8 mouse cellular contexts compared by ENCODE assay signal in the genomic region with DNA sequence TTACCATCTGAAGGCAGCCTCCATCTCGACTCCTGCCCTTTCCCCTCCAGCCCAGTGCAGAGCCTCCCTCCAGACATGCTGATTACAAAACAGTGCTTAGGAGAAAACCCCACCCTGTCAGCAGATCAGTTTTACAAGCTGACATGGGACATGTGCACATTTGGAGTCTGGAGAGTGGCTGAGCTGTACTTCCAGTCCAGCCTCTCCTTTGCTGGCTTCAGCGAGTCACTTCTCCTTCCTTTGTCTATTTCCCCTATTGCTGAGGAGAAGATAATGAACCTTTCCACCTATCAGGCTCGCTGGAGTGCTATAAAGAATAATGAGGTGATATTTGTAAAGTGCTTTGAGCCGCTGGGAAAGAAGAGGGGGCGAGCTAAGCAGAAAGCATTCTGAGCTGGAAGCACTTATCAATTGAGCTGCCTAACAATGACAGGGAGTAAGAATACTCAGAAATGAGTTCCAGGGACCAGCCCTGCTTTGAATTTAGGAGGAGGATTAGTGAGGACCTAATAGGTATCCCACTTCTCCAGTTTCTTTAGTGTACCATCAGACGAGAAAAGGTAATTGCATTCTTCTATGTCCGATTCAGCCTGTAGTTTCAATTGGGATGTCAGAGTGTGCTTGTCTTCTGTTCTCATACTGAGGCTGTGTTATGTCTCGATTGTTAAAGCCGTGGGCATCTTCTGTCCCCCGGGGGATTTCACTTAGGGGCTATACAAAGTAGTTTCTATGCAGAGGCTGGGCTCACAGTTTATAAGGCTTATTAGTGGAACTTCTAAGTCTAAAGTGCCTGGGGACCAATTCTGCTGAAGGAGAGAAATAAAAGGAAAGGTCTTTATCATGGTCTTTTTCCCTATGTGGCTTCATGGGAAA.
A peak's percentile ranks its signal among the peaks of the same experiment; 100 is the strongest.
DNase-seq lines count a peak whose midpoint lies in the region; ATAC-seq lines count a peak whose summit lies in the region.

No protein-coding gene starts in this region.

- peak; percentile 16 to 18 for DNase-seq in B cell, adult 2 months
- DNase-seq in adipocyte (ENCODE audit: low spot score), result peak; percentile 73
- peak; percentile 68 to 74 for DNase-seq in lung, postnatal 4 days
- DNase-seq in spleen, postnatal 10 days (ENCODE audit: low spot score in 2 of 2), result no peak
- no peak for DNase-seq in layer of hippocampus, postnatal 10 days (ENCODE audit: low spot score in 2 of 2)

- WGBS in intestine, embryonic 15.5 days, result 27% methylated on average over 10 of the region's 10 CpGs
- 31% methylated on average over 10 of the region's 10 CpGs for WGBS in stomach, embryonic 16.5 days

- peak overlapping the region; percentile 59 for H3K27ac ChIP-seq in intestine, embryonic 15.5 days
- peak overlapping the region; percentile 80 for H3K27ac ChIP-seq in stomach, embryonic 16.5 days (ENCODE audit: low read length)

- no peak overlapping the region for H3K9ac ChIP-seq in intestine, embryonic 15.5 days
- H3K9ac ChIP-seq in stomach, embryonic 16.5 days (ENCODE audit: low read length), result peak overlapping the region; percentile 54

- ATAC-seq in granulocyte monocyte progenitor cell, adult 5-6 weeks (replicated peaks; ENCODE audit: poor library complexity, severe bottlenecking), result peak; percentile 82
- peak; percentile 92 for ATAC-seq in intestine, embryonic 15.5 days
- ATAC-seq in stomach, embryonic 16.5 days (ENCODE audit: insufficient read depth, low FRiP score), result peak; percentile 82

- H3K36me3 ChIP-seq in intestine, embryonic 15.5 days, result no peaks in the 10 kb centered on the region
- H3K36me3 ChIP-seq in stomach, embryonic 16.5 days (ENCODE audit: control insufficient read depth, insufficient read depth, low read length), result no peaks in the 10 kb centered on the region

- no peaks in the 10 kb centered on the region for H3K9me3 ChIP-seq in intestine, embryonic 15.5 days
- H3K9me3 ChIP-seq in stomach, embryonic 16.5 days (replicated peaks; ENCODE audit: control insufficient read depth, low read length), result no peaks in the 10 kb centered on the region

- peak overlapping the region; percentile 23 for H3K4me2 ChIP-seq in intestine, embryonic 15.5 days (replicated peaks)
- H3K4me2 ChIP-seq in stomach, embryonic 16.5 days (ENCODE audit: low read depth, low read length), result peak overlapping the region; percentile 16; the same call in 1 of the 2 replicates

- no peak overlapping the region for H3K4me3 ChIP-seq in intestine, embryonic 15.5 days (replicated peaks)
- no peak overlapping the region for H3K4me3 ChIP-seq in stomach, embryonic 16.5 days (replicated peaks; ENCODE audit: low read length)

- H3K4me1 ChIP-seq in intestine, embryonic 15.5 days (replicated peaks), result peaks cover 46% of the 10 kb centered on the region
- H3K4me1 ChIP-seq in stomach, embryonic 16.5 days (ENCODE audit: control insufficient read depth, insufficient read depth, low read length), result peaks cover 44% of the 10 kb centered on the region

- H3K27me3 ChIP-seq in intestine, embryonic 15.5 days (replicated peaks), result no peaks in the 10 kb centered on the region
- no peaks in the 10 kb centered on the region for H3K27me3 ChIP-seq in stomach, embryonic 16.5 days (ENCODE audit: control insufficient read depth, insufficient read depth, low read length)

Comparison
In these comparisons a context has a peak if more than half of its experiments do, and no peak if none do; other contexts are left out.
1. DNase-seq: peak in B cell, adult 2 months (2 of 2), adipocyte (single experiment) and lung, postnatal 4 days (2 of 2); none in spleen, postnatal 10 days (0 of 2) and layer of hippocampus, postnatal 10 days (0 of 2).
2. Peak in every context shown above with its lines, with median percentiles within 50 percentile points of each other: ATAC-seq.